Mouse (Mus musculus) lung, embryonic 14.5 days (tissue): ENCODE measurements around the gene Wdr62. TPM values are rescaled to one million over a fixed set of nuclear protein-coding genes. Genes with fewer than 3 reads are reported as not detected.
A peak's percentile ranks its signal among the peaks of the same experiment; 100 is the strongest.

Experiments used
- ATAC-seq: fragments of 200-750 bp; cut with Nextera tagmentation; 2 replicates; pipeline ENCODE4 v1.8.0; 2017; ENCODE audit warnings: mild to moderate bottlenecking, moderate TSS enrichment, moderate library complexity; ENCODE audit not compliant: insufficient read depth
- DNase-seq: peaks from one replicate; pipeline ENCODE4 v3.0.0-alpha.2; 2015
- H3K27ac ChIP-seq: fragments of 300-500 bp; sonication (generic); 2 replicates; pipeline ENCODE4 v1.5.1; 2014; ENCODE audit warnings: low read depth, mild to moderate bottlenecking, moderate library complexity
- H3K27me3 ChIP-seq: fragments of 300-500 bp; sonication (generic); 2 replicates; pipeline ENCODE4 v1.6.1; 2014; ENCODE audit warnings: low read length, control low read depth; ENCODE audit not compliant: insufficient read depth
- H3K36me3 ChIP-seq: fragments of 300-500 bp; sonication (generic); 2 replicates; pipeline ENCODE4 v1.6.1; 2014; ENCODE audit warnings: control low read depth; ENCODE audit not compliant: insufficient read depth
- H3K4me1 ChIP-seq: fragments of 300-500 bp; sonication (generic); 2 replicates; pipeline ENCODE4 v1.6.1; 2014; ENCODE audit warnings: antibody characterized with exemption, control low read depth; ENCODE audit not compliant: insufficient read depth
- H3K4me2 ChIP-seq: fragments of 300-500 bp; sonication (generic); 2 replicates; pipeline ENCODE4 v1.6.1; 2014; ENCODE audit warnings: mild to moderate bottlenecking
- H3K4me3 ChIP-seq: fragments of 300-500 bp; sonication (generic); 2 replicates; pipeline ENCODE4 v1.5.1; 2014; ENCODE audit warnings: low read depth, low read length
- H3K9ac ChIP-seq: fragments of 300-500 bp; sonication (generic); 2 replicates; pipeline ENCODE4 v1.6.1; 2014
- H3K9me3 ChIP-seq: fragments of 300-500 bp; sonication (generic); 2 replicates; pipeline ENCODE4 v1.6.1; 2016; ENCODE audit warnings: low read depth, low read length, control low read depth
- CTCF ChIP-seq: IDR thresholded peaks from 2 replicates; pipeline ENCODE4 v1.5.1; 2016; ENCODE audit warnings: antibody characterized with exemption, low read depth
- WGBS: fragments of 180-500 bp; shearing (Covaris S2); extraction: QIAGEN DNeasy Blood & Tissue Kit; methylation state at CpG from one replicate; pipeline ENCODE4 v1.1.7; 2014; 5-methylcytosine and 5-hydroxymethylcytosine counted together
- polyA plus RNA-seq: library from polyadenylated mRNA; unstranded; fragments of >200 nt; fragmentation: Nextera tagmentation; extraction: Ambion mirVana; gene quantifications from 2 replicates; pipeline ENCODE4 v1.2.1, GENCODE M21; 2014

The Wdr62 gene
- 16.3 and 17.1 TPM in 2 replicates for polyA plus RNA-seq

DNA sequence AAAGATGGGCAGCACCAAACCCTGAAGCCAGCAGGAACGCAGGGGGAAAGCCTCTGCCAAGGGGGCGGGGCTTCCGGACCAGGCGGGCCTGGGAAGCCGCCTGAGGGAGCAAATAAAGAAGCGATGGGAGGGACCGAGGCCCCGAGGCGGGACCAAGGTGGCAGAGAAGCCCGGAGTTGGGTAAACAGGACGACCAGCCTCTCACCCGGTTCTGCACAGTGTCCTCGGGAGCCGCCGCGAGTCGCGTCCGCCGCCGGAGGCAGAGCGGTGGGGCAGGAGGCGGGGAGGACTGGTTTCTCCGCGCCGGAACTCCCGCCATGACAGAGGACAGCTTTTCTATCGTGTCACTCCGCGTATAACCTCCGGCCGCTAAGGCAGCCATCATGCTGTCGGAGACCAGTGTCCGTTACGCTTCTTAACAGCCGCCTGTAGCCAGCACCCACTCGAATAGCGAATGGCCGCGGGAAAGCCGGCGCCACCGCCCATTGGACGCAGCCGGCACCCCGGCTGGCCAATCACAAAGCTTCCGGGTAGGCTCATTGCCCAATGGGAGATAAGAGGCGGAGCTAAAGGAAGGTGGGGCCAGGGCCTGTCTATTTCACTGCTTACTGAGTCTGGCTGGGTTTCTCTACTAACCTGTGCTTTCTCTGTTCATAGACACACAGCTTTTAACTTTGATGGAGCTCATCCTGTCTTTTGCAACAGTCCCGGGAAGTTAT is at the start of gene Wdr62, which contains the start of gene Thap8:
Gene Wdr62 (minus strand): TSS at position 469 of the 719 bp plus-strand sequence.
Gene Thap8 (plus strand): TSS at position 144 of the 719 bp plus-strand sequence.
- no peaks in the 10 kb centered on the region for H3K27me3 ChIP-seq
- 0% methylated on average over 47 of the region's 49 CpGs for WGBS

DNA sequence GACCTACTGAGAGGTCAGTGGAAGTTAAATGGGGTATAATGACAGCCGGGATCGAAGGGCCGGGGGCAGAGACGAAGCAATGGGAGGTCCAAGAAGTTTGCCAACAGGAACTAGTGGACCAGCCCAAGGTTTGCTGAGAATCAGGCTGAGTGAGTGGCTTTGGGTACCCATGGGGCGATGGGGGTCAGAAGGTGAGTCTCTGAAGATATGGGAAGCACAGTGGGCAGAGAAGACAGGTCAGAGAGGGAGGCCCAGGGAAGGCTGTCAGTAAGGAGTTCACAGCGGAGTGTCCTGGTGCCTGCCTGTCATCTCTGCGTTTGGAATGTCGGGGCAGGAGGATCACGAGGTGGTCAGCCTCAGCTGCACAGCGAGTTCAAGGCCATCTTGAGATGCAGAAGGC is 48.2 kb upstream of the Wdr62 start:
- Histone ChIP-seq H3K4me1 (peaks cover 23% of the 10 kb centered on the region), H3K9ac (no peak overlapping the region), H3K4me3 (no peak overlapping the region), H3K36me3 (no peaks in the 10 kb centered on the region), H3K27ac (0 out of 2 replicates have a peak overlapping the region, but pooled peaks have one; percentile 18), H3K9me3 (0 out of 2 replicates have a peak, but pooled peaks cover 3% of the 10 kb centered on the region), H3K4me2 (no peak overlapping the region), H3K27me3 (no peaks in the 10 kb centered on the region)
- DNase-seq, result no peak
- no peak for TF ChIP-seq CTCF
- 48% methylated on average over 10 of the region's 10 CpGs for WGBS
- ATAC-seq, result no peak

More for the DNA sequence above, at the start of gene Wdr62, which contains the start of gene Thap8:
- Histone ChIP-seq H3K9me3 (no peaks in the 10 kb centered on the region), H3K27ac (peak within 1 kb of the TSS; percentile 99), H3K4me1 (peaks cover 4% of the 10 kb centered on the region; the same call in 1 of the 2 replicates), H3K4me2 (peak within 1 kb of the TSS; percentile 94), H3K36me3 (no peaks in the 10 kb centered on the region), H3K9ac (peak within 1 kb of the TSS; percentile 56), H3K4me3 (peak within 1 kb of the TSS; percentile 79)
- DNase-seq, result peak; percentile 98
- TF ChIP-seq CTCF, result no peak
- ATAC-seq, result peak; percentile 95

DNA sequence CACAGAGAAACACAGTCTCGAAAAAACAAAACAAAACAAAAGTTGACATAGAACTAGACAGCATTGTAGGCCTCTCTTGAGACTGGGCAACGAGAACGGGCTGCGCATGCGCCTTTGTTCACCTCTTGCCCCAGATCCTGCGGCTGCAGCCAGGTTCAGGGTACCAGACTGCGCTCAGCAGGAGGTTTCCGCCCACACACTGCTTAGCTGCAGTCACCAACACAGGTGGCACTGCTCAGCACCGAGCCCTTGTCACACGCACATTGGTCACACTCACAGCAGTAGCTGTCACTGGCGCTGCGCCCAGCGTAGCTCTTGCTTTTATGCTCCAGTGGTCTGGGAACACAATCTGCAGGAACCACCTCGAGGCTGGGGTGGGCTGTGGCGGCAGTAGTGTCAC is 46.9 kb upstream of the Wdr62 start:
- DNase-seq, result peak; percentile 94
- H3K9me3 ChIP-seq, result 0 out of 2 replicates have a peak, but pooled peaks cover 3% of the 10 kb centered on the region
- TF ChIP-seq CTCF, result 0 out of 2 replicates have a peak, but pooled peaks have one; percentile 2

DNA sequence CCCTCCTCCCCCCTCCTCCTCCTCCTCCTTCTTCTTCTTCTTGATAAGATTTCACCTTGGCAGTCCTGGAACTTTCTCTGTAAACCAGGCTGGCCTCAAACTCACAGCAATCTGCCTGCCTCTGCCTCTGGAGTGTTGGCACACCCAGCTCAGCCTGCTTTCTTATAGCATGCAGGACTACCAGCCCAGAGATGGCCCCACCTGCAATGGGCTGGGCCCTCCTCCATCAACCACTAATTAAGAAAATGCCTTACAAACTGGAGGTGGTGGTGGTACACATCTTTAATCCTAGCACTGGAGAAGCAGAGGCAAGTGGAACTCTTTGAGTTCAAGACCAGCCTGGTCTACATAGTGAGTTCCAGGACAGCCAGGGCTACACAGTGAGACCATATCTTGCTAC is 46.2 kb upstream of the Wdr62 start:
- no peak overlapping the region for H3K9ac ChIP-seq
- no peak overlapping the region for H3K4me2 ChIP-seq
- H3K9me3 ChIP-seq, result 0 out of 2 replicates have a peak, but pooled peaks cover 3% of the 10 kb centered on the region
- no peak overlapping the region for H3K27ac ChIP-seq
- H3K4me1 ChIP-seq, result peaks cover 20% of the 10 kb centered on the region; the same call in 1 of the 2 replicates
- no peak for ATAC-seq
- no peak overlapping the region for H3K4me3 ChIP-seq
- no peaks in the 10 kb centered on the region for H3K27me3 ChIP-seq
- H3K36me3 ChIP-seq, result no peaks in the 10 kb centered on the region
- no peak for TF ChIP-seq CTCF
- DNase-seq, result no peak

More for the DNA sequence above, 46.9 kb upstream of the Wdr62 start:
- H3K4me2 ChIP-seq, result peak overlapping the region; percentile 4; the same call in 1 of the 2 replicates
- no peak overlapping the region for H3K4me3 ChIP-seq
- H3K36me3 ChIP-seq, result no peaks in the 10 kb centered on the region
- no peaks in the 10 kb centered on the region for H3K27me3 ChIP-seq
- ATAC-seq, result peak; percentile 81
- WGBS, result 30% methylated on average over 15 of the region's 15 CpGs
- H3K27ac ChIP-seq, result peak overlapping the region; percentile 77
- H3K9ac ChIP-seq, result no peak overlapping the region
- H3K4me1 ChIP-seq, result peaks cover 20% of the 10 kb centered on the region

DNA sequence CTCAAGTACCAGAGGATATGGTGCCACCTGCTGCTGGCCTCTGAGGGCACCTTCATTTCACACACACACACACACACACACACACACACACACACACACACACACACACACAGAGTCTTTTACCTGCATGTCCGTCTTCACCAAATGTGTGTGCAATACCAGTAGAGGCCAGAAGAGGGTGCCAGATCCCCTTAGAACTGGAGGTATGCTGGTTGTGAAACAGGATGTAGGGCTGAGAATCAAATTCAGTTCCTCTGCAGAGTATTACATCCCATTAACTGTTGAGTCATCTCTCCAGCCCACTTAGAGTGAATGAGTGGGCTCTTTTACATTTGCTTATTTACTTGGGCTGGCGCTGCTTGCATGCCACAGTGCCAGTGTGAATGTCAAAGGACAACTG is 45.1 kb upstream of the Wdr62 start:
- H3K27ac ChIP-seq, result no peak overlapping the region
- peak; percentile 74 for TF ChIP-seq CTCF
- no peak overlapping the region for H3K4me2 ChIP-seq
- no peak overlapping the region for H3K9ac ChIP-seq
- peaks cover 20% of the 10 kb centered on the region; the same call in 1 of the 2 replicates for H3K4me1 ChIP-seq
- H3K9me3 ChIP-seq, result 0 out of 2 replicates have a peak, but pooled peaks cover 3% of the 10 kb centered on the region
- ATAC-seq (no peak), DNase-seq (peak; percentile 59)
- no peaks in the 10 kb centered on the region for H3K27me3 ChIP-seq
- 50% methylated on average over 2 of the region's 2 CpGs for WGBS
- no peaks in the 10 kb centered on the region for H3K36me3 ChIP-seq
- no peak overlapping the region for H3K4me3 ChIP-seq

DNA sequence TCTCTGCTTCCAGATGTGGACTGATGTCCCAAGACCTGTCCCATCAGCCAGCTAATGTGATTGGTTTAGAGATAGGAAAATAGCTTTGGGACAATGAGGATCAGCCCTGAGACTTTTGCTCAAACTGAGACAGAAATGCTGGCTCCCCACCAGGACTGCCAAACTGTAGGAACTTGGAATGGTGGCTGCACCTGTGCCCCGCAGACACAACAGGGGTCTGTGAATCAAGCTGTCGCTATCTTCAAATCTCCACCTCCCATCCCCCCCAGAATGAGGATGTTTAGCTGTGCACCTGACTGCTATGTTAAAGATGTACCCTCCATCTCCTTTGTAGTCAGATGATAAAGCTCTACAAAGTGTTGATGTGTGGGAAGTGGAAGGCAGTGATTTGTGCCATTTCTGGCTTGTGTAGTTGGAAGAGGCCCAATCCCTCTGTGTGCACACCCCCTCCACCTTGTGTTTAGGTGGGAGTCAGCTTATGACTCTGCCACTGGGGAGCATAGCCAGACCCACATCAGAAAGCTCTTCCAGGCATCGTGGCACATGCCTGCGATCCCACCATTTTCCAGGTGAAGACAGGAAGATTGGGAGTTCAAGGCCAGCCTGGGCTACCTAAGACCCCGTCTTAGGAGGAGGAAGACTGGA is 44.2 kb upstream of the Wdr62 start:
- ATAC-seq (no peak), DNase-seq (no peak)
- TF ChIP-seq CTCF, result no peak
- H3K4me1 ChIP-seq, result peaks cover 20% of the 10 kb centered on the region; the same call in 1 of the 2 replicates
- no peaks in the 10 kb centered on the region for H3K27me3 ChIP-seq
- H3K9me3 ChIP-seq, result 0 out of 2 replicates have a peak, but pooled peaks cover 3% of the 10 kb centered on the region
- no peaks in the 10 kb centered on the region for H3K36me3 ChIP-seq
- no peak overlapping the region for H3K4me3 ChIP-seq
- no peak overlapping the region for H3K9ac ChIP-seq
- H3K4me2 ChIP-seq, result no peak overlapping the region
- 83% methylated on average over 5 of the region's 5 CpGs for WGBS
- no peak overlapping the region for H3K27ac ChIP-seq

DNA sequence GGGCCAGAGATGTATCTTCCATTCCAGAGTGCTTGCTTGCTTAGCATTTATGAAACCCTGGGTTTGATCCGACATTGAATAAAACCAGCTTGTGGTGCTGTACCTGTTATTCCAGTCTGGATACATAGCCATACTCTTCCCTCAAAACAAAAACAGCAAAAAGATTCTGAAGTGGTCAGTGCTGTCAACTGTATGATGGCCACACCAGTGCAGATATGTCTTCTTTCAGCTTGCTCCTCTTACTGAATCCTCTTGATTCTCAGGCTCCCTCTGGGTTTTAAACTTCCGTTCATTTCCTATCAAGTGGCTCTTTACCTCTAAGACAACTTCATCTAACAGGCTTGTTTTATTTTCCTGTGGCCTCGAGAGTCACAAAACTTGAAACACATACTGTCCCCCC is 43.6 kb upstream of the Wdr62 start, which contains the start of gene Sdhaf1:
Gene Sdhaf1 (minus strand): TSS at position 101 of the 400 bp plus-strand sequence.
- Histone ChIP-seq H3K4me3 (peak within 1 kb of the TSS; percentile 68), H3K27ac (peak within 1 kb of the TSS; percentile 89), H3K9me3 (0 out of 2 replicates have a peak, but pooled peaks cover 3% of the 10 kb centered on the region), H3K4me1 (peaks cover 20% of the 10 kb centered on the region; the same call in 1 of the 2 replicates), H3K27me3 (no peaks in the 10 kb centered on the region), H3K36me3 (no peaks in the 10 kb centered on the region), H3K9ac (peak within 1 kb of the TSS; percentile 49), H3K4me2 (peak within 1 kb of the TSS; percentile 80)
- ATAC-seq (no peak), DNase-seq (no peak)
- TF ChIP-seq CTCF, result no peak
- whole genome bisulfite sequencing, result 68% methylated on average over 3 of the region's 3 CpGs
